Mouse (Mus musculus): Measurements from ENCODE around the gene 2510002D24Rik. TPM values are rescaled to one million over a fixed set of nuclear protein-coding genes. Genes with fewer than 3 reads are reported as not detected.
"Not testable (repeated sequence)": the region's sequence is repeated elsewhere in the genome, so short reads cannot be mapped to it uniquely, and the experiment has no call there.

The 2510002D24Rik gene
- polyA plus RNA-seq, 1 experiment from 2014 or later: 48.2 TPM

DNA sequence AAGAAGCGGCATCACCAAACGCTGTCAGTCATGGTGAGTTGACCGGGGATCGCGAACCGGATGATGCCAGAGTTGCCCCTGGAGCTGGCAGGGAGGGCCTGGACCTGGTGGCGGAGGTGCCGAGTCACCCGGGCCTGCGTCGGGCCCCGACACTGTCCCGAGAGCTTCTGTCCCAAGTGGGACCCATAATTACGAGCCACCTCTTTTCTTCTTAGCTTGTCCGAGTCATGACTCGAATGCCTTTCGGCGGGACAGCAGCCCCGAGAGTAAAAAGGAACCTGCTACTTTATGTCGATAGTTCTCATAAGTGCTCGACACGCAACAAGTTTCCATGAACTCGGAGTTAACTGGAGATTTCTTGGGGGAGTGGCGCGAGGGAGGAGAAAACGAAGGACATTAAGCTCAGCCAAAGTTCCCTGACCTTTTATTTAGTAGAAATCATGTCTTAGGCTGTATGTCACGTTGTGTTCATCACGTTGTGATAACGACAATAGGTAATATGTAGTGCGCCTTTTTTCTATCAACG is 23.9 kb upstream of the 2510002D24Rik start:
- H3K4me2 ChIP-seq: peak overlapping the region; percentile 83
- peak overlapping the region; percentile 79 for H3K27ac ChIP-seq
- 2% methylated on average over 31 of the region's 31 CpGs for WGBS
- H3K9me3 ChIP-seq: no peaks in the 10 kb centered on the region
- H3K36me3 ChIP-seq (replicated peaks): peaks cover 18% of the 10 kb centered on the region
- H3K4me3 ChIP-seq: peak overlapping the region; percentile 97
- H3K9ac ChIP-seq: peak overlapping the region; percentile 82
- no peaks in the 10 kb centered on the region for H3K27me3 ChIP-seq (replicated peaks)
- ATAC-seq (replicated peaks): peak; percentile 69
- peaks cover 12% of the 10 kb centered on the region for H3K4me1 ChIP-seq

DNA sequence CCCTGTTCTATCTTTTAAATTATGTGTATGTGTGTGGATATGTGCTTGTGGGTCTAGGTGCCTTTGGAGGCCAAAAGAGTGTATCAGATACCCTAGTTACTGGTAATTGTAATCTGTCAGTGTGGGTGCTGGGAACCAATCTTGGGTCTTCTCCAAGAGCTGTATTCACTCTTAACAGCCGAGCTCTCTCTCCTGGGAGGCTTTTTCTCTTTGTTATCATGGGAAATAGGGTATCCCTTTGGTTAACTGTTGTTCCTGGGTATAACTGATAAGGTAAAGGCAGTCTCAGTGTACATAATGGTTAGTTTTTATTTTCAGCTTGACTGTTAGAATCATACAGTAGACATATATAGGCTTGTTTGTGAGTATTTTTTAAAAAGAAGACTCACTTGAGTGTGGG is 14.0 kb upstream of the 2510002D24Rik start:
- 87% methylated on average over 1 of the region's 1 CpGs for WGBS
- Histone ChIP-seq H3K9ac (no peak overlapping the region), H3K9me3 (no peaks in the 10 kb centered on the region), H3K4me1 (no peaks in the 10 kb centered on the region), H3K4me3 (no peak overlapping the region), H3K36me3 (replicated peaks) (peaks cover 77% of the 10 kb centered on the region), H3K27ac (no peak overlapping the region), H3K4me2 (no peak overlapping the region), H3K27me3 (replicated peaks) (no peaks in the 10 kb centered on the region)
- no peak for ATAC-seq (replicated peaks)

DNA sequence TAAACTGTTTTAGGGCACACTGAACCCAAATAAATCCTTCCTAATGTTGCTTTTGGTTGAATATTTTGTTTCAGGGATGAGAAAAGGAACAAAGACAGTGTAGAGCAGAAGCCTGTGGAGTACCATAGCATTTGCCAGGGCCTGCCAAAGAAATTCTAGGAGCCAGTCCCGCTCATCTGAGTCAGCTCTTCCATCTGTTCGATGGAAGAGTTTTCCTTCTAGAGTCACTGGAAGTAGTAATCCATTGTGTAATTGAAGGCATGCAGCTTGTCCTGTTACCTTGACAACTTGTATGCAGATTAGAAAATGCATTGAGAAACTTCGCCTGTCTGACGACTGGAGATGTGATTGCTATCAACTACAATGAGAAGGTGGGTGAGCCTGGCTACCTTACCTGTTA is 13.5 kb upstream of the 2510002D24Rik start:
- H3K9ac ChIP-seq: no peak overlapping the region
- no peak for ATAC-seq (replicated peaks)
- no peak overlapping the region for H3K27ac ChIP-seq
- H3K9me3 ChIP-seq: no peaks in the 10 kb centered on the region
- WGBS: 66% methylated on average over 4 of the region's 4 CpGs
- H3K27me3 ChIP-seq (replicated peaks): no peaks in the 10 kb centered on the region
- no peaks in the 10 kb centered on the region for H3K4me1 ChIP-seq
- H3K4me3 ChIP-seq: no peak overlapping the region
- H3K36me3 ChIP-seq (replicated peaks): peaks cover 81% of the 10 kb centered on the region
- no peak overlapping the region for H3K4me2 ChIP-seq

DNA sequence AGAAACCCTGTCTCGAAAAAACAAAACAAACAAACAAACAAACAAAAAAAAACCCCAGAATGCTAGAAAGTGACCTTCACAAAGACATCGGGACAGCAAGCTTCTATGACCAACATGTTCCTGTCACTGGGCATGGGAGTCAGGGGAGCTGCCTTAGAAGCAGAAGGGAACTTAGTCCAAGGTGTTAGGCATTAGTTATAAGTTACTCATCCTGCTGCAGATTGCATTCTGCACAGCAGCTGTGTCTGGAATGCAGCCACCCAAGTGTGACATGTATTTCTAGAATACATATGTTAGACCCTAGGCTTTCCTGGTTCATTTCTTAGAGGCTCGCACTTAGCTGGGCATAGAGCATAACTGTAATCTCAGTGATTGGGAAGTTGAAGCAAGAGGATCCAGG is 7.7 kb upstream of the 2510002D24Rik start:
- no peak overlapping the region for H3K27ac ChIP-seq
- H3K27me3 ChIP-seq (replicated peaks): no peaks in the 10 kb centered on the region
- H3K9me3 ChIP-seq: no peaks in the 10 kb centered on the region
- no peak overlapping the region for H3K4me3 ChIP-seq
- no peak overlapping the region for H3K4me2 ChIP-seq
- ATAC-seq (replicated peaks): no peak
- WGBS: 94% methylated on average over 3 of the region's 3 CpGs
- H3K36me3 ChIP-seq (replicated peaks): peaks cover 66% of the 10 kb centered on the region
- no peaks in the 10 kb centered on the region for H3K4me1 ChIP-seq
- no peak overlapping the region for H3K9ac ChIP-seq

DNA sequence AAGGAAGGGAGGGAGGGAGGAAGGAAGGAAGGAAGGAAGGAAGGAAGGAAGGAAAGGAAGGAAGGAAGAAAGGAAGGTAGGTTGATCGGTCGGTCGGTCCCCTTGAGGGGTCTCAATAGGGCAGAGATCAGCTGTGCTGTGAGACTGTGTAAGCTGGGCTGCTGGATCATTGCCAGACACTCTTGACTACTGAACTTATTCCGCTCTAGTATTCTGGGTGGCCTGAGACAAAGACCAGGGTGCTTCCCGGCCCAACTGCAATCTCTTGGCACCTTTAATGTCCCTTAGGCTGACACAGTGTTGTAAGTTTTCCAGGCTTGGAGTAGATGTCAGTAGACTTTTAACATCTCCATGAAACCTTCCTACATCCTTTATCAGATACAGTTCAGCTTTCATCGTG is 7.3 kb upstream of the 2510002D24Rik start:
- Histone ChIP-seq H3K4me3 (no peak overlapping the region), H3K27me3 (replicated peaks) (no peaks in the 10 kb centered on the region), H3K36me3 (replicated peaks) (peaks cover 64% of the 10 kb centered on the region), H3K4me1 (no peaks in the 10 kb centered on the region), H3K4me2 (no peak overlapping the region), H3K9me3 (no peaks in the 10 kb centered on the region), H3K9ac (no peak overlapping the region), H3K27ac (no peak overlapping the region)
- 95% methylated on average over 6 of the region's 6 CpGs for WGBS
- ATAC-seq (replicated peaks): no peak

DNA sequence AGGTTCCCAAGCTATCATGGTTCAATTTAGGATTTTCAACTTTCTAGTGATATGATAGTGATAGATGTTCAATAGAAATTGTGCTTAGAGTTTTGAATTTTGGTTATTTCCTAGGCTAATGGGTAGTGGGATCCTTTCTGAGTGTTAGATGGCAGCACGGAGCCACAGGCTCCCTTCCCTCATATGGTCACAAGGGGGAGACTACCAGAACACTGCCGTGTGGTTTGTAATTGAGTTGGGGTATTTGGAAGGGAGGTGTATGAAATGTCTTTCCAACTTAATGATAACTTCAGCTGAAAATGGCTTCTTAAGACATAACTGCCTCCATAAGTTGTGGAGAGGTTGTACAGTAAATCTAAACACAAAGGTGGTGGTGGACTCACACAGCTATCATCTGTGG is 2.9 kb upstream of the 2510002D24Rik start:
- Histone ChIP-seq H3K27me3 (replicated peaks) (no peaks in the 10 kb centered on the region), H3K4me1 (peaks cover 14% of the 10 kb centered on the region), H3K36me3 (replicated peaks) (peaks cover 27% of the 10 kb centered on the region), H3K9ac (no peak overlapping the region), H3K9me3 (no peaks in the 10 kb centered on the region), H3K4me2 (no peak overlapping the region), H3K4me3 (no peak overlapping the region), H3K27ac (no peak overlapping the region)
- no peak for ATAC-seq (replicated peaks)
- 80% methylated on average over 2 of the region's 2 CpGs for WGBS

DNA sequence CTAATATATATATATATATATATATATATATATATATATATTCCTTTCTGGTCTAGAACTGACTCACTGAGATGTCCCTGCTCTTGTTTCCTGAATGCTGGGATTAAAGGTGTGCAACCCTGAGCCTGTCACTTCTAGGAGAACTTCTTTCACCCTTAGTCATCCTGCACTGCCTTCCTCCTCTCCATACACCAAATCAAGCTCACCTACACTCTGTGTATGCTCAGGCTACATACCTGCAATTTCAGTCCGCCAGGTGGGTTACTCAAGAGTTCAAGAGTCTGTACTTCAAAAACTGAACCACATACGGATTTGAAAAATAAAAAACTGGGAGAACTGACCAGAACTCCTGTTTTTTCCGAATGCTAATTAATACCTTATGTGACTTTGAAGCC is 308 bp upstream of the 2510002D24Rik start:
- Histone ChIP-seq H3K4me3 (peak overlapping the region; percentile 74), H3K27me3 (replicated peaks) (no peaks in the 10 kb centered on the region), H3K9ac (peak overlapping the region; percentile 80; the same call in 1 of the 2 replicates), H3K4me1 (peaks cover 14% of the 10 kb centered on the region), H3K36me3 (replicated peaks) (peaks cover 12% of the 10 kb centered on the region), H3K9me3 (no peaks in the 10 kb centered on the region), H3K27ac (no peak overlapping the region), H3K4me2 (peak overlapping the region; percentile 76)
- ATAC-seq (replicated peaks): peak; percentile 67
- 27% methylated on average over 3 of the region's 3 CpGs for WGBS

DNA sequence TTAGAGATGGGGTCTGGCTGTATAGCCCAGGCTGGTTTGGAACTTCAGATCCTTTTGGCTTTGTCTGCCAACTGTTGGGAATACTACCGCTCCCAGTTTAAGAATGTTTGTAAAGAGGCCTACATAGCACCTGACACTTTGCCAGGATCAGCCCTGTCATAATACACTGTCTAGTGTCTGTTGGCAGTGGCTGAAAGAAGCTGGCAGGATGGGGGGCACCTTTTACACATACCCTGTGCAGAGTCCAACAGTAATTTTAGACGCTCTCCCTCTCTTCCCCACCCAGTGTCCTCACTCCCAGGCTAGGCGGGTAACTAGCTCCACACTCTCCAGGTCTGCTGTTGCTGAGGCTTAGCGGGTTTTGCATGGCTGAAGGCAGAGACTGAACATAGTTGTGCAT is 2.0 kb downstream of the 2510002D24Rik start:
- no peaks in the 10 kb centered on the region for H3K27me3 ChIP-seq (replicated peaks)
- no peaks in the 10 kb centered on the region for H3K9me3 ChIP-seq
- no peak for ATAC-seq (replicated peaks)
- 95% methylated on average over 4 of the region's 4 CpGs for WGBS
- H3K9ac ChIP-seq: no peak overlapping the region
- no peak overlapping the region for H3K4me2 ChIP-seq
- H3K4me3 ChIP-seq: no peak overlapping the region
- peaks cover 14% of the 10 kb centered on the region for H3K4me1 ChIP-seq
- no peaks in the 10 kb centered on the region; the same call in 1 of the 2 replicates for H3K36me3 ChIP-seq (replicated peaks)
- no peak overlapping the region for H3K27ac ChIP-seq

DNA sequence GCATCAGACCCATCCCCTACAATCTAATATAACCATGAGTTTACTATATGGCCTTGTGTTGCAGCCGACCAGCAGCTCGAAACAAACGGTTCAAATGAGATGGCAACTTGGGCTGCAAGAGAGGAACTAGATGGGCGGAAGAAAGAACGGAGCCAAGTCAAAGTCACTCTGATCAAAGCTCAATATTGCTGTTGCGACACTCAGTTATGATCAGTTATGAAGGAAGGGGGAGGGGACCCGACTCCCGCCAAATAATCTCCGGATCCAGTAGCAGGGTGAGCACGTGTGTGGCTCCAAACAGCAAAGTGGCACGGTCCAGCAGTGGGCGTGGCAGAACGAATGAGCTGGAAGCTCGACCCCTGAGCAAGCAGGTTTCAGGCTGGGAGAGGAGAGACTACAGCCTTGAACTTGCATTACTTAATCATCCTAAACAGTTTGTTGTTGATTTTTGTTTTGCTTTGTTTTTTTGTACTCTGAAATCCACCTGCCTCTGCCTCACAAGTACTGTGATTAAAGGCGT is 10.0 kb downstream of the 2510002D24Rik start:
- Histone ChIP-seq H3K9me3 (no peaks in the 10 kb centered on the region), H3K4me1 (no peaks in the 10 kb centered on the region), H3K27me3 (replicated peaks) (no peaks in the 10 kb centered on the region), H3K9ac (no peak overlapping the region), H3K36me3 (replicated peaks) (no peaks in the 10 kb centered on the region), H3K4me3 (no peak overlapping the region), H3K4me2 (no peak overlapping the region), H3K27ac (no peak overlapping the region)
- ATAC-seq (replicated peaks): no peak
- 89% methylated on average over 15 of the region's 15 CpGs for WGBS

DNA sequence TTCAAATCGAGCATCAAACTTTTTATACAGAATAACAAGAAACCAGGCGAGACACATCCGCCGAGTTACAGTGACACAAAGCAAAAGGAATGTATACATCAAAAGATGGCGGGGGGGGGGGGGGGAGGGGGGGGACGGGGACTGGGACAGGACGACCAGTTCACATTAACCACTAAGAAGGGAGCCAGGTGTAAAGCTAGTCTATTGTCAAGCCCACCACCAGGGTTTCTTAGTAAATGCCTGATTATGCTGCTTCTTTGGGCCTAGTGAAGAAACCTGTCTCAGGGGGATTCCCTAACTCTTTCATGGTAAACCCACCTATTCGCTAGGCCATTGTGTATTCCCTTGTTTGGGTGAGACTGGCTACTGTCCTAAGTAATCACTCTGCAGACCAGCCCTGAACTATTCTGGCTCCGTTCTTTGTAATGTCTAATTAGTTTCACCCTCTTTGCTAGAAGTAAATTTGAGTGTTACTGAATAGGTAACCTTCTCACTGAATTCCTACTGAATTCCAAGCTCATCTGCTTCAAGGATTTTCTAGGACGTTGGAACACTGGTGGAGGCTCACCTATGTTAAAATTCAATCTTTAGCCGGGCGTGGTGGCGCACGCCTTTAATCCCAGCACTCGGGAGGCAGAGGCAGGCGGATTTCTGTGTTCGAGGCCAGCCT is 13.3 kb downstream of the 2510002D24Rik start:
- H3K27me3 ChIP-seq (replicated peaks); ATAC-seq (replicated peaks); H3K4me2 ChIP-seq; H3K36me3 ChIP-seq (replicated peaks); H3K27ac ChIP-seq; H3K9ac ChIP-seq; H3K9me3 ChIP-seq; H3K4me3 ChIP-seq; H3K4me1 ChIP-seq: not testable (repeated sequence)
- WGBS: 90% methylated on average over 16 of the region's 17 CpGs

DNA sequence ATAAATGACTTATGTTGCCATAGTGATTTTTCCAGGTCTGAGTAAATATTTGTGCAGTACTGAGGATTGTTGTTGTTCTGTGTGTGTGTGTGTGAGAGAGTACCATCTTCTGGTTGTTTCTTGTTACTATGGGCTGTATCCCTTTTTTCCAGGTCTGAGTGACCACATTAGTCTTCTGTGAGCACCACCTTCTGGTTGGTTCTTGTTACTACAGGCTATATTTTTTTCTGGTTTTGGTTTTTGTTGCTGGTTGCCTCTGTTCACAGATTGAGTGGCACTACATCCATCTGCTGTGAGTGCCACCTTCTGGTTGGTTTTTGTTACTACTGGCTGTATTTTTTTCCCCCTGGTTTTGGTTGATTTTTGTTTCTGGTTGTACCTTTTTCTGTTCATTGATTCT is 22.2 kb downstream of the 2510002D24Rik start:
- Histone ChIP-seq H3K9me3 (no peaks in the 10 kb centered on the region), H3K9ac (no peak overlapping the region), H3K36me3 (replicated peaks) (no peaks in the 10 kb centered on the region), H3K27ac (no peak overlapping the region), H3K27me3 (replicated peaks) (no peaks in the 10 kb centered on the region), H3K4me3 (no peak overlapping the region), H3K4me2 (no peak overlapping the region), H3K4me1 (no peaks in the 10 kb centered on the region)
- ATAC-seq (replicated peaks): peak; percentile 48; the same call in 1 of the 2 replicates

DNA sequence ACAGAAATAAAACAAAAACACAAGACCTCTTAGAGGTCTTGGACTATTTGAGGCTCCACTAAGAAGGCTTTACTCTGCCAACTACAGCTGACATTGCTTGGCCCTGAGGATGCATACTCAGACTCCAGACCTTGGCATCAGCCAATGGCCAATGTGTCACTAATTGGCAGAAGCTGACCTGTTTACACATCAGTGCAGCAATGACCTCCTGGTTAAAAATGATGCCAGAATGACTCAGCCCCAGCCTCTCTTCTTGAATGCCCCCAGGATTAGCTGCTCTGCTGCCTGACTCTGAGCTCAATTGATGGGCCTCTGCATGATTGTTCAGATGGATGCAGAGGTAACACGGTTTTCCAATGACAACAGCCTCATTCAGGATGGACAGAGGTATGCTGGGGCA is 23.8 kb downstream of the 2510002D24Rik start:
- Histone ChIP-seq H3K4me3 (no peak overlapping the region), H3K27me3 (replicated peaks) (no peaks in the 10 kb centered on the region), H3K9ac (no peak overlapping the region), H3K27ac (no peak overlapping the region), H3K9me3 (no peaks in the 10 kb centered on the region), H3K4me1 (no peaks in the 10 kb centered on the region), H3K4me2 (no peak overlapping the region), H3K36me3 (replicated peaks) (no peaks in the 10 kb centered on the region)
- no peak for ATAC-seq (replicated peaks)
- 66% methylated on average over 1 of the region's 1 CpGs for WGBS

DNA sequence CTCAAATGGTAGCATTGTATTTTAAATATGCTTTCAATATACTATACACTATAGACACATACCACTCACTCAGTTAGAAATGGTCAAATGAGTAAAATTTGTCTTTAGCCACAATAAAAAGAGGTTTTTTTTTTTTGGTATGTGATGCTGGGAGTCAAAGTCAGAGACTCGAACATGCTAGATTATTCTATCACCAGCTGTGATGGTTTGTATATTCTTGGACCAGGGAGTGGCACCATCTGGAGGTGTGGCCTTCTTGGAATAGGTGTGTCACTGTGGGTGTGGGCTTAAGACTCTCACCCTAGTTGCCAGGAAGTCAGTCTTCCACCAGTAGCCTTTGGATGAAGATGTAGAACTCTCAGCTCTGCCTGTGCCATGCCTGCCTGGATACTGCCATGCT is 34.1 kb downstream of the 2510002D24Rik start:
- not testable (repeated sequence) for H3K9ac ChIP-seq; H3K27ac ChIP-seq; H3K27me3 ChIP-seq (replicated peaks); H3K4me1 ChIP-seq; H3K4me2 ChIP-seq; H3K9me3 ChIP-seq; ATAC-seq (replicated peaks); H3K4me3 ChIP-seq
- WGBS: 87% methylated on average over 1 of the region's 1 CpGs
- H3K36me3 ChIP-seq (replicated peaks): peaks cover 27% of the 10 kb centered on the region; the same call in 1 of the 2 replicates
